Mouse (Mus musculus): ENCODE data around the gene Hist1h4f. TPM values are rescaled to one million over a fixed set of nuclear protein-coding genes. Genes with fewer than 3 reads are reported as not detected.
A peak's percentile ranks its signal among the peaks of the same experiment; 100 is the strongest.
"Not testable (repeated sequence)": the region's sequence is repeated elsewhere in the genome, so short reads cannot be mapped to it uniquely, and the experiment has no call there.

Hist1h4f gene
- total and polyA plus RNA-seq, 3 experiments: 14.4 to 3,786 TPM; not detected in 1

- no peak for TF ChIP-seq USF1 (IDR thresholded peaks at IDR 0.05; ENCODE audit: low read depth, low read length)
- TF ChIP-seq ETS1 (IDR thresholded peaks at IDR 0.05; ENCODE audit: low read depth, low read length): no peak
- TF ChIP-seq POLR2AphosphoS2 (IDR thresholded peaks at IDR 0.05; ENCODE audit: low read length): no peak
- TF ChIP-seq GABPA (IDR thresholded peaks at IDR 0.05; ENCODE audit: low read depth, low read length): no peak
- no peak for TF ChIP-seq HCFC1 (IDR thresholded peaks at IDR 0.05; ENCODE audit: low read depth, low read length)
- no peak for TF ChIP-seq ZNF384 (IDR thresholded peaks at IDR 0.05; ENCODE audit: low read depth, low read length)
- TF ChIP-seq SIN3A (IDR thresholded peaks at IDR 0.05; ENCODE audit: low read length): no peak
- TF ChIP-seq E2F4 (IDR thresholded peaks at IDR 0.05; ENCODE audit: borderline replicate concordance, low read depth, low read length): no peak
- TF ChIP-seq MYB (IDR thresholded peaks at IDR 0.05; ENCODE audit: low read depth, low read length): no peak
- no peak for TF ChIP-seq ZMIZ1 (IDR thresholded peaks at IDR 0.05; ENCODE audit: low read depth, low read length)
- no peak for TF ChIP-seq ZC3H11A (IDR thresholded peaks at IDR 0.05; ENCODE audit: low read depth, low read length)
- no peak for TF ChIP-seq NELFE (IDR thresholded peaks at IDR 0.05; ENCODE audit: low read depth, low read length)
- TF ChIP-seq GATA1 (IDR thresholded peaks at IDR 0.05; ENCODE audit: low read depth, low read length): peak; percentile 41; the same call in 1 of the 2 replicates
Measured at GRCm38 (mm10) chr13:23562699-23563462, 11.4 kb upstream of the Hist1h4f start (continued).

GRCm38 (mm10) chr13:23561883-23562659 lies 10.6 kb upstream of the Hist1h4f start, which contains the start of gene Hist1h3e:
Gene Hist1h3e (minus strand): TSS chr13:23562369.
- peaks cover 0 to 21% of the 10 kb centered on the region in 2 experiments; a peak in 2 of 4 replicates for H3K36me3 ChIP-seq (ENCODE audit: control insufficient read depth in 1 of 2, insufficient read depth in 2 of 2, low read length in 2 of 2)
- H3K9ac ChIP-seq (ENCODE audit: control insufficient read depth, low read depth, low read length, poor library complexity, severe bottlenecking): peak within 1 kb of the TSS; percentile 79
- TF ChIP-seq POLR2A (IDR thresholded peaks at IDR 0.05; ENCODE audit: control insufficient read depth in 1 of 2, insufficient read depth in 1 of 2, low read depth in 1 of 2, low read length in 2 of 2, poor library complexity in 1 of 2): peak; percentile 97 to 99
- TF ChIP-seq TAL1 (IDR thresholded peaks at IDR 0.05; ENCODE audit: low read length): peak; percentile 33; the same call in 1 of the 2 replicates
- TF ChIP-seq TBP (IDR thresholded peaks at IDR 0.05; ENCODE audit: low read depth, low read length): peak; percentile 99
- peak; percentile 58; the same call in 1 of the 2 replicates for TF ChIP-seq GATA1 (IDR thresholded peaks at IDR 0.05; ENCODE audit: low read depth, low read length)
- TF ChIP-seq UBTF (IDR thresholded peaks at IDR 0.05; ENCODE audit: borderline replicate concordance, insufficient read depth, low read depth, low read length): peak; percentile 98
- TF ChIP-seq POLR2AphosphoS5 (IDR thresholded peaks at IDR 0.05; ENCODE audit: borderline replicate concordance, low read depth, low read length): peak; percentile 98
- H3K27me3 ChIP-seq (ENCODE audit: control insufficient read depth in 1 of 2, insufficient read depth in 2 of 2, low read length in 2 of 2); H3K4me1 ChIP-seq (ENCODE audit: control insufficient read depth in 1 of 2, insufficient read depth in 2 of 2, low read length in 2 of 2); H3K79me2 ChIP-seq (ENCODE audit: control insufficient read depth, insufficient read depth, low read length, poor library complexity); H3K9me3 ChIP-seq (replicated peaks; ENCODE audit: insufficient read depth, low read length): not testable (repeated sequence)
- peak within 1 kb of the TSS; percentile 29 to 39 for H3K4me3 ChIP-seq (ENCODE audit: control insufficient read depth in 1 of 2, insufficient read depth in 1 of 2, low read depth in 2 of 2, low read length in 2 of 2)
- DNase-seq (ENCODE audit: low read depth, low spot score): peak; percentile 98
- H3K27ac ChIP-seq (ENCODE audit: control insufficient read depth, low read depth, low read length): peak within 1 kb of the TSS; percentile 100

DNA sequence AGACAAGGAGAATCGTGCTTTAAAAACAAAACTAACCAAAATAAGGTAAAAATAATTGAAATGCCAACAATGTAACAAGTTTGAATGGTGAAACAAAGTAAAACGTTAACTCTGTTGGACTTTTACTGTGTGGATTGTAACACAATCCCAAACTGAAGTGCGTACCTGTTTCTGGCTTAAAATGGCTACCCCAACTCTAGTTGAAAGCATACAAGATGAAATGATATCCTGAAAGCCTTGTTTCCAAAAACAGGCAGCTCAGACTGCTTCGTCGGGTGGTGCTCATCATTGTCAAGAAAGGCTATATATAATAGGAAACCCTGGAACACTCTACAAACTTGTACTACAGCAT lies 10.1 kb upstream of the Hist1h4f start:
- not testable (repeated sequence) for H3K27me3 ChIP-seq (ENCODE audit: control insufficient read depth in 1 of 2, insufficient read depth in 2 of 2, low read length in 2 of 2); H3K79me2 ChIP-seq (ENCODE audit: control insufficient read depth, insufficient read depth, low read length, poor library complexity); H3K4me3 ChIP-seq (ENCODE audit: control insufficient read depth in 1 of 2, insufficient read depth in 1 of 2, low read depth in 2 of 2, low read length in 2 of 2); H3K4me1 ChIP-seq (ENCODE audit: control insufficient read depth in 1 of 2, insufficient read depth in 2 of 2, low read length in 2 of 2); H3K9me3 ChIP-seq (replicated peaks; ENCODE audit: insufficient read depth, low read length); DNase-seq (ENCODE audit: low read depth, low spot score)
- Histone ChIP-seq H3K36me3 (ENCODE audit: control insufficient read depth in 1 of 2, insufficient read depth in 2 of 2, low read length in 2 of 2) (peaks cover 0 to 24% of the 10 kb centered on the region in 2 experiments; a peak in 2 of 4 replicates), H3K27ac (ENCODE audit: control insufficient read depth, low read depth, low read length) (peak overlapping the region; percentile 78), H3K9ac (ENCODE audit: control insufficient read depth, low read depth, low read length, poor library complexity, severe bottlenecking) (peak overlapping the region; percentile 55)

- H3K79me2 ChIP-seq (ENCODE audit: control insufficient read depth, insufficient read depth, low read length, poor library complexity); H3K9me3 ChIP-seq (replicated peaks; ENCODE audit: insufficient read depth, low read length); H3K27me3 ChIP-seq (ENCODE audit: control insufficient read depth in 1 of 2, insufficient read depth in 2 of 2, low read length in 2 of 2); H3K4me1 ChIP-seq (ENCODE audit: control insufficient read depth in 1 of 2, insufficient read depth in 2 of 2, low read length in 2 of 2): not testable (repeated sequence)
- peak overlapping the region; percentile 72 for H3K27ac ChIP-seq (ENCODE audit: control insufficient read depth, low read depth, low read length)
- H3K9ac ChIP-seq (ENCODE audit: control insufficient read depth, low read depth, low read length, poor library complexity, severe bottlenecking): peak overlapping the region; percentile 53
- peaks cover 0 to 24% of the 10 kb centered on the region in 2 experiments; a peak in 2 of 4 replicates for H3K36me3 ChIP-seq (ENCODE audit: control insufficient read depth in 1 of 2, insufficient read depth in 2 of 2, low read length in 2 of 2)
- DNase-seq (ENCODE audit: low read depth, low spot score): peak; percentile 59
- peak overlapping the region in 1 of 2 experiments; percentile 17; a peak in 1 of 4 replicates for H3K4me3 ChIP-seq (ENCODE audit: control insufficient read depth in 1 of 2, insufficient read depth in 1 of 2, low read depth in 2 of 2, low read length in 2 of 2)
Measured at GRCm38 (mm10) chr13:23560699-23561098, 9.3 kb upstream of the Hist1h4f start.

Measured in MEL (cell line).